Comparison of ENCODE assay signal across 22 mouse cellular contexts in the genomic region with DNA sequence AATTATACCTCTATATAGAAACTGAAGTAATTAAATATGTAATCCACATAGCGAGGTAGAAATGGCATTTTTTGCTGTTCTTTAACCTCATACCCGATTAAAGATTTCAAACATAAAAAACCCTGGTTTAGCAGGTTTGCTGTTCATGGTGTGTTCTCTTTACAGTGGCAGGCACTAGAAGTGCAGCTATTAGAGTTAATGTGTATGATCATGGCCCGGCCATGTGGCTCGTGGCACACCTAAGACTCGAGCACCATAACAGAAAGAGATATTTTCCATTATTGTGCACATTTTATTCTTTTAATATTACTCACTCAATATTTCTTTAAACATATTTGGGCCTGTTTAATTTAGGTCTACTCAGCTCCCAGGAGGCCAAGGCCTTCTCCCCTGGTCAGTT.
"Had no signal": no experiment of that assay in that cellular context is flagged by ENCODE, and none has a peak within 500 bp of the region (broad histone marks: within the 10 kb centered on the region; RNA-seq: fewer than 3 reads in every experiment).

No protein-coding gene starts in this region.

- H3K4me2 ChIP-seq: hindbrain, embryonic 14.5 days; limb, embryonic 13.5 days; liver, embryonic 12.5 days; liver, embryonic 15.5 days; lung, embryonic 15.5 days; neural tube, embryonic 13.5 days; stomach, embryonic 15.5 days had no signal

- H3K27me3 ChIP-seq: limb, embryonic 13.5 days; liver, embryonic 12.5 days; liver, embryonic 15.5 days; lung, embryonic 15.5 days; megakaryocyte, embryonic 14.5 days; neural tube, embryonic 13.5 days; stomach, embryonic 15.5 days had no signal

- H3K9me3 ChIP-seq: limb, embryonic 10.5 days; limb, embryonic 13.5 days; liver, embryonic 12.5 days; liver, embryonic 15.5 days; lung, embryonic 15.5 days; megakaryocyte, embryonic 14.5 days; midbrain, embryonic 10.5 days; neural tube, embryonic 13.5 days; stomach, embryonic 15.5 days had no signal

- ATAC-seq: liver, embryonic 12.5 days had no signal

- DNase-seq: kidney, adult 11 months; kidney, adult 9 months; kidney, postnatal 25 days; liver; lung, adult 18-20 months; lung, postnatal 10 days; lung, postnatal 36 days; retina, postnatal 1 day; right cerebral cortex, postnatal 25 days; spleen, adult 18-20 months; thymus, postnatal 25 days had no signal

- H3K27ac ChIP-seq: hindbrain, embryonic 14.5 days; limb, embryonic 10.5 days; limb, embryonic 13.5 days; liver, embryonic 12.5 days; liver, embryonic 15.5 days; lung, embryonic 15.5 days; midbrain, embryonic 10.5 days; neural tube, embryonic 13.5 days; stomach, embryonic 15.5 days had no signal

- H3K4me1 ChIP-seq: limb, embryonic 10.5 days; limb, embryonic 13.5 days; liver, embryonic 12.5 days; liver, embryonic 15.5 days; lung, embryonic 15.5 days; megakaryocyte, embryonic 14.5 days; midbrain, embryonic 10.5 days; neural tube, embryonic 13.5 days; stomach, embryonic 15.5 days had no signal

- H3K36me3 ChIP-seq: limb, embryonic 10.5 days; limb, embryonic 13.5 days; liver, embryonic 12.5 days; liver, embryonic 15.5 days; lung, embryonic 15.5 days; midbrain, embryonic 10.5 days; neural tube, embryonic 13.5 days; stomach, embryonic 15.5 days had no signal

- H3K9ac ChIP-seq: hindbrain, embryonic 14.5 days; limb, embryonic 13.5 days; liver, embryonic 12.5 days; liver, embryonic 15.5 days; lung, embryonic 15.5 days; neural tube, embryonic 13.5 days; stomach, embryonic 15.5 days had no signal

- H3K4me3 ChIP-seq: limb, embryonic 10.5 days; limb, embryonic 13.5 days; liver, embryonic 12.5 days; liver, embryonic 15.5 days; lung, embryonic 15.5 days; megakaryocyte, embryonic 14.5 days; midbrain, embryonic 10.5 days; myocyte; neural tube, embryonic 13.5 days; stomach, embryonic 15.5 days had no signal
